Mouse (Mus musculus): Measurements from ENCODE around the gene Fbxo24. TPM values are rescaled to one million over a fixed set of nuclear protein-coding genes. Genes with fewer than 3 reads are reported as not detected.
A peak's percentile ranks its signal among the peaks of the same experiment; 100 is the strongest.

Fbxo24 gene
- polyA plus RNA-seq, 1 experiment from 2014 or later, result 0.25 TPM

DNA sequence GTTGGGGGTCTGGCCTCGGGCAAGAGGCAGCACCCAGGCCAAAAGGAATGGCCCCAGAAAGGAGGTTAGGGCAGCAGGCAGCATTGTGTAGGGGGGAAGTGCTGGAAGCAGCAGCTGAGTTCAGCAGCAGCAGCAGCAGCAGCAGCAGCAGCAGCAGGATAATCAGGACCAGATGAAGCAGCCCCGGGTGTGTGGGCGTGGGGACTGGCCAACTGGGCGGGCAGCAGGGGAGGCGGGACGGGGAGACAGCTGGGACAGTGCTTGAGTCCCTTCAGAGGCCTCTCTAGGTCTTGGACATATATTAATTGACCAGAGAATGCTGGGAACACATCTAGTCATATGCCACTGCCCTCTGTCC, 17.6 kb downstream of the Fbxo24 start:
- H3K4me2 ChIP-seq (replicated peaks), result peak overlapping the region; percentile 38

DNA sequence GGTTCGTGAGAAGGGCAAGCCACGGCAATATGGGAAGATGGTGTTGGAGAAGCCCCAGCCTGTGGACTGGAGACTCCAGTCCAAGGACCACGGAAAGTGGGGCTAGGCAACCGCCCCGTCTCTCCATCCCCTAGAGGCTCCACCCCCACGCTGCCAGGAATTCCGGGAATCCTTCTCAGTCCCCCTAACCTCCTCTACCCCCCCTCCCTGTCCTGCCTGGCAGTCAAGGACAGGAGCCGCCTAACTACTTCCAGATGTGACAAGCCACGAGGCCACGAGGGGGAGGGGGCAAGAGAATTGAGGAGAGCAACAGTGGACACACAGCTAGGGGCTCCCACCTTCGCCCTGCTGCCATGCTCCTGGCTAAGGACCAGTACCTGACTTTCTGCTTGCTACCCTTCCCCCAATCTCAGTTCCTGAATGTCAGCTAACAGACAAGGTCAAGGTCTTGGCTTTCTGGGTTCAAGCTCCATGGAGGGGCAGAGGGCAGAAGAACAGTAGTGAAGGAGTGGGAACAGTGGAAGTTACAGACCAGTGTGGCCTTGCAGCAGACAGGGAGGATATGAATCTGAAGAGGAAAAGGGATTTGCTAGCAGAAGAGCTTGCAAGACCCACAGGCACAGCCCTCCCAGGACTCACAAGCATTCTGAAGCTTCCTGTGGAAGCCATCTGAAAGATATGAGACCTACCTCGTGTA, 18.1 kb downstream of the Fbxo24 start:
- peaks cover 23% of the 10 kb centered on the region for H3K27me3 ChIP-seq
- peaks cover 42% of the 10 kb centered on the region for H3K4me1 ChIP-seq
- no peak for ATAC-seq (ENCODE audit: low FRiP score)
- WGBS, result 12% methylated on average over 12 of the region's 12 CpGs
- H3K27ac ChIP-seq, result peak overlapping the region; percentile 86
- H3K9me3 ChIP-seq (replicated peaks), result no peaks in the 10 kb centered on the region
- H3K36me3 ChIP-seq, result no peaks in the 10 kb centered on the region
- H3K4me3 ChIP-seq, result peak overlapping the region; percentile 18; the same call in 1 of the 2 replicates
- H3K9ac ChIP-seq, result peak overlapping the region; percentile 23; the same call in 1 of the 2 replicates
- H3K4me2 ChIP-seq (replicated peaks), result peak overlapping the region; percentile 38

More for the DNA sequence above, 17.6 kb downstream of the Fbxo24 start:
- ATAC-seq (ENCODE audit: low FRiP score), result peak; percentile 35
- H3K9me3 ChIP-seq (replicated peaks), result no peaks in the 10 kb centered on the region
- peak overlapping the region; percentile 86 for H3K27ac ChIP-seq
- no peaks in the 10 kb centered on the region for H3K36me3 ChIP-seq
- H3K9ac ChIP-seq, result 0 out of 2 replicates have a peak overlapping the region, but pooled peaks have one; percentile 23
- peaks cover 42% of the 10 kb centered on the region for H3K4me1 ChIP-seq
- WGBS, result 17% methylated on average over 6 of the region's 6 CpGs
- H3K4me3 ChIP-seq, result peak overlapping the region; percentile 18; the same call in 1 of the 2 replicates
- H3K27me3 ChIP-seq, result peaks cover 23% of the 10 kb centered on the region

DNA sequence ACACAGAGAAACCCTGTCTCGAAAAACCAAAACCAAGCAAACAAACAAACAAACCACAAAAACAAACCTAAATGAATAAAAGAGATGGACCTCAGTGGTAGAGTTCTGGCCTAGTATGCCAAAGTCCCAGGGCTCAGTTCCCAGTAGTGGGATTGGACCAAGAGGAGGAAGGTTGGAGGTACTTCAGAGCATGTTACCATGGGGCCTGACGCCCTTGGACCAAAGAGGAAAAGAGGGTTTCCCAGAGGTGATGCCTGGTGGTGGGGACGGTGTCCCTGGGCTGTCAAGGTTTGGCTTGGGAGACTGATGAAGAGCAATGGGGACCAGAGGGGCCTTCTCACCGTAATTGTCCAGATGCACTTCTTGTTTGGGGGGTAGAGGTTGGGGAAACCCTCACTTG, 18.7 kb downstream of the Fbxo24 start:
- Histone ChIP-seq H3K4me2 (replicated peaks) (peak overlapping the region; percentile 38), H3K4me1 (peaks cover 42% of the 10 kb centered on the region), H3K27ac (peak overlapping the region; percentile 86; the same call in 1 of the 2 replicates), H3K9ac (peak overlapping the region; percentile 1; the same call in 1 of the 2 replicates), H3K27me3 (peaks cover 23% of the 10 kb centered on the region), H3K9me3 (replicated peaks) (no peaks in the 10 kb centered on the region), H3K4me3 (peak overlapping the region; percentile 18; the same call in 1 of the 2 replicates), H3K36me3 (no peaks in the 10 kb centered on the region)
- ATAC-seq (ENCODE audit: low FRiP score), result no peak
- WGBS, result 60% methylated on average over 4 of the region's 4 CpGs

DNA sequence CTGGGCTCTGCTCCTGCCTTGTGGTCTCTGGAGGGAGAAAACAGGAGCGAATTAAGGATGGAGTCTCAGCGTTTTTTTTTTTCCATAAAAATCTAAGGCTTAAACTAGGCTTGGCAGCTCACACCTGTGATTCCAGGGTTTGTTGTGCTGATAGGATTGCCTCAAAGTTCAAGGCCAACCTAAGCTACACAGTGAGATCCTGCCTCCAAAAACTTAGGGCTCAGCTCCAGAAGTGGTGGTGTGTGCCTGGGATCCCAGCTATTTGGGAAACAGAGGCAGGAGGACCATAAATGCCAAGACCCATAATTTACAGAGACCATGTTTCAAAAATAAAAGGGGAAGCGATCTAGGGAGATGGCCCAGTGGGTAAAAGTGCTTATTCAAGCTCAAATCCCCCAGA, 19.5 kb downstream of the Fbxo24 start:
- no peak overlapping the region for H3K27ac ChIP-seq
- H3K4me3 ChIP-seq, result no peak overlapping the region
- H3K27me3 ChIP-seq, result peaks cover 23% of the 10 kb centered on the region
- H3K9ac ChIP-seq, result no peak overlapping the region
- no peak for ATAC-seq (ENCODE audit: low FRiP score)
- peaks cover 42% of the 10 kb centered on the region for H3K4me1 ChIP-seq
- H3K9me3 ChIP-seq (replicated peaks), result no peaks in the 10 kb centered on the region
- H3K36me3 ChIP-seq, result no peaks in the 10 kb centered on the region
- peak overlapping the region; percentile 41; the same call in 1 of the 2 replicates for H3K4me2 ChIP-seq (replicated peaks)
- WGBS, result 62% methylated on average over 3 of the region's 3 CpGs

DNA sequence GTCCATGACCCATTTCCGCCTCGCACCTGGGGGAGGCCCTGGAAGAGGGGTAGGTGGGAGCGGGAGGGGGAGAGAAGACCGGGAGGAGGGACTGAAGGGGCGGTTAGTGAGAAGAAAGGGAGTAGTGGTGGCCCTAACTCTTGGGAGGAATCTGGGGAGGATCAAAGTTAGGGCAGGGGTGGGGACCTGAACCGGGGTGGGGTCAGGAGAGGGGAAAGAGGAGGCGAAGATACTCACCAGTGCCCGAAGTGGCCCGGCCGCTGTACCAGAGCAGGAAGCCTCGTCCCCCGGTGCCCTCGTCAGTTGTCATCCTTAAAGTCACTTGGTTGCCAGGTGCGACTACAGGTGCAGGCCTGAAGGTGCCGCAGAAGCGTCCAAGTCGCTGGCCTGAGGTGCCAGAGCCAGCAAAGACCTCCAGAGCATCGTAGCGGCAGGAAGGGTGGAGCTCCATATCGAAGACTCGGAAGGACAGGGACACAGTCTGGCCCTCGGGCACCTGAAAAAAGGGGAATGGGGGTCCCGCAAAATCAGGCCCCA, 20.1 kb downstream of the Fbxo24 start:
- H3K27ac ChIP-seq, result no peak overlapping the region
- H3K4me3 ChIP-seq, result peak overlapping the region; percentile 13
- no peaks in the 10 kb centered on the region for H3K9me3 ChIP-seq (replicated peaks)
- no peaks in the 10 kb centered on the region for H3K36me3 ChIP-seq
- WGBS, result 15% methylated on average over 23 of the region's 23 CpGs
- H3K4me1 ChIP-seq, result peaks cover 42% of the 10 kb centered on the region
- peak overlapping the region; percentile 41 for H3K4me2 ChIP-seq (replicated peaks)
- H3K9ac ChIP-seq, result peak overlapping the region; percentile 49
- no peak for ATAC-seq (ENCODE audit: low FRiP score)
- H3K27me3 ChIP-seq, result peaks cover 23% of the 10 kb centered on the region

DNA sequence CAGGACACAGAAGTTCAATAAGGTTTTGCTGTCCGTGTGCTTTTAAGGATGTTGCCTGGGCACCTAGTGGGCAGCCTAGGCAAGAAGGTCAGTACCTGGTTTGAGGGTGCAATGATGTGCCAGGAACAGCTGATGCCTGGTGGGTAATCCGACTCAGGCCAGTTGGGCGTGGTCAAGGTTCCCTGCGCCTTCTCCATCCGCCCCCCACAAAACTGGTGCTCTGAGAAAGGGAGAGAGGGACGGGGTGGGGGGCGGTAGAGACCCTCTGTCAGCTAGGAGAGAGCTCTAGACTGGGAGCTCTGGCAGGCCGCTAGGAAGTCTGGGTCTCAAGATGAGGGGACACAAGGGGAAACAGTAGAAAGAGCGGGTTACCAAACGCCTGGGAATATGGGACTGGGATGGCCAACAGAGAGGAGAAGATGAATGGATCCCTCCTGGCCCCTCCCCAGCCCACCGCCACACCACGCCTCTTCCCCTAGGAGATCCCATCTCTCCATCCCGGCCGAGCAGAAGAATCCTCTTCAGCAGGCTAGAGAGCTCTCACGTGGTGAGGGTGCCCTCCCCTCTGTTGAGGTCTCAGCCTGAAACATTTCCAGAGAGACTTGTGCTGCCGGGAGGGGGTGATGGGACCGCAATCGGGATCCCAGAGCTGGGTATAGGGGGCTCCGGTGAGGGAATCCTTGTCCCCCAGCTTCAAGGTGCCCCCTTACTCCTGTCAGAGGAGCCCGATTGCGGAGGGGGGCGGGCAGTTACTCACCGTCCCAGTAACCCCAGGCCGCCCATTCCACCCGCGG, 20.7 kb downstream of the Fbxo24 start:
- ATAC-seq (ENCODE audit: low FRiP score), result 0 out of 2 replicates have a peak, but pooled peaks have one; percentile 9
- H3K4me1 ChIP-seq, result peaks cover 43% of the 10 kb centered on the region
- peaks cover 23% of the 10 kb centered on the region for H3K27me3 ChIP-seq
- no peaks in the 10 kb centered on the region for H3K9me3 ChIP-seq (replicated peaks)
- H3K9ac ChIP-seq, result peak overlapping the region; percentile 49
- H3K4me2 ChIP-seq (replicated peaks), result peak overlapping the region; percentile 41
- H3K36me3 ChIP-seq, result no peaks in the 10 kb centered on the region
- peak overlapping the region; percentile 13 for H3K4me3 ChIP-seq
- 16% methylated on average over 26 of the region's 26 CpGs for WGBS
- no peak overlapping the region for H3K27ac ChIP-seq

DNA sequence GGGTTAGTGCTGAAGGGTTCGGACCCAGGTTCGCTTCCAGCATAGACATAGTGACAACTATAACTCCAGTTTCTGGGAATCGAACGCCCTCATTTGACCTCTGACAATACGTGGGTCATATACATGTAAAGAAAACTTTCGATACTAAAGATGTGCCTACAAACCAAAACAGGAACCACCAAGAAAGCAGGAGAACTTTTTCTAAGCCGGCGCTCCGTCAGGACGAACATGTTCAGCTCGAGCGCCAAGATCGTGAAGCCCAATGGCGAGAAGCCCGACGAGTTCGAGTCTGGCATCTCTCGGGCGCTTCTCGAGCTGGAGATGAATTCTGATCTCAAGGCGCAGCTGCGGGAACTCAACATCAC, 27.5 kb downstream of the Fbxo24 start:
- Histone ChIP-seq H3K27ac (0 out of 2 replicates have a peak overlapping the region, but pooled peaks have one; percentile 12), H3K4me3 (peak overlapping the region; percentile 70), H3K4me2 (replicated peaks) (peak overlapping the region; percentile 94), H3K9ac (peak overlapping the region; percentile 87), H3K27me3 (no peaks in the 10 kb centered on the region), H3K4me1 (peaks cover 29% of the 10 kb centered on the region), H3K9me3 (replicated peaks) (no peaks in the 10 kb centered on the region), H3K36me3 (peaks cover 8% of the 10 kb centered on the region; the same call in 1 of the 2 replicates)
- no peak for ATAC-seq (ENCODE audit: low FRiP score)
- under 1% methylated on average over 22 of the region's 22 CpGs for WGBS

DNA sequence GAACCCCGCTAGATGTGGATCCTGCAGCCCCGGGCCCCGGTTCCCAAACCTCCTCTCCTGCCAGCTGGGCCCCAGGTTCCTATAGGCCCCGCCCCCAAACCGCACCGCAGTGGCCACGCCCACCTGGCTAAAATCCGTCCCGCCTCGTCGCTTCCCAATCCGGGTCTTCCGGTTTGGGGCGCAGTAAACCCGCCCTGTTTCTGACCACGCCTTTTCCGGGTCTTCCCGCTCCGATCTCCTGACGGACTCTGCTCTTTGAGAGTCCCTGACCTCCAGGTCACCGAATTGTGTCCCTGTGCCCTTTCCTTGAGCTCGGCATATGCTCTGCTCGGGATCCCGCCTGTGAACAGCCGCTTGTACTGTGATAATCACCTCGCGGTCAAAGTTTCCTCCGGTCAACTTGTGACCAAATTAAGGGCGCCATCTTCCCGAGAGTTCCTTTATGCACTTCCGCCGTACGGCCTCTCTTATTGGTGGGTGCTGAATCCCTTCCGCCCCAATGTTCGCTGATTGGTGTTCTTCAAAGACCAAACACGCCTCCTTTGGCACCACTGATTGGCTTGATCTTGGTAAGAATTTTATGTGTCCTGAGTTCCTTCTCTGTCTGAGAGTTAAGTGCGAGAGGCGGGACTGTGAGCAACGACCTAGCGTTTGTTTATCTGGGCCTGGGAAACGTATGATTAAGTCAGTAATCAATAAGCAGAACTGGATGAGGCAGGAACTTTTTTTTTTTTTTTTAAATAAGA, 28.0 kb downstream of the Fbxo24 start, which contains the start of gene Mospd3:
Gene Mospd3 (minus strand): TSS at position 440 of the 746 bp plus-strand sequence.
- peak within 1 kb of the TSS; percentile 83 for H3K27ac ChIP-seq
- H3K4me3 ChIP-seq, result peak within 1 kb of the TSS; percentile 70
- H3K4me1 ChIP-seq, result peaks cover 29% of the 10 kb centered on the region
- under 1% methylated on average over 41 of the region's 41 CpGs for WGBS
- H3K4me2 ChIP-seq (replicated peaks), result peak within 1 kb of the TSS; percentile 94
- H3K27me3 ChIP-seq, result no peaks in the 10 kb centered on the region
- H3K9ac ChIP-seq, result peak within 1 kb of the TSS; percentile 87
- no peaks in the 10 kb centered on the region for H3K9me3 ChIP-seq (replicated peaks)
- ATAC-seq (ENCODE audit: low FRiP score), result peak; percentile 96
- H3K36me3 ChIP-seq, result peaks cover 8% of the 10 kb centered on the region; the same call in 1 of the 2 replicates

DNA sequence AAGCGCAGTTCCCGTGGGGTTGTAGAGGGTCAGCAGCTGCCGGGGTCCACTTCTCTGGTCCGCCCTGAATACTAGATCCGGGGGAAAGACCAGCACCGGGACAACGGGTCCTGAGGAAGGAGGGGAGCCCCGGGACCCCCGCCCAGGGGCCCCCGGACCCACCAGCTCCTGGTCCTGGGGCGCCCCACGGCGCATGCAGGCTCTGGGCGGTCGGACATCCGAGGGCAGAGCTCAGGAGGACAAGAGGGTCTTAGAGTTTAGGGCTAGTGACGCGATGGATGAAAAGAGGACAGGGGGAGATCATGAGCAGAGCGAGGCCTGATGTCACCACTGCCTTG, 28.6 kb downstream of the Fbxo24 start:
- no peaks in the 10 kb centered on the region for H3K27me3 ChIP-seq
- 4% methylated on average over 19 of the region's 19 CpGs for WGBS
- H3K36me3 ChIP-seq, result peaks cover 8% of the 10 kb centered on the region; the same call in 1 of the 2 replicates
- peaks cover 29% of the 10 kb centered on the region for H3K4me1 ChIP-seq
- H3K27ac ChIP-seq, result no peak overlapping the region; the same call in 1 of the 2 replicates
- peak overlapping the region; percentile 94 for H3K4me2 ChIP-seq (replicated peaks)
- H3K9ac ChIP-seq, result peak overlapping the region; percentile 87
- no peak; the same call in 1 of the 2 replicates for ATAC-seq (ENCODE audit: low FRiP score)
- peak overlapping the region; percentile 70 for H3K4me3 ChIP-seq
- H3K9me3 ChIP-seq (replicated peaks), result no peaks in the 10 kb centered on the region

DNA sequence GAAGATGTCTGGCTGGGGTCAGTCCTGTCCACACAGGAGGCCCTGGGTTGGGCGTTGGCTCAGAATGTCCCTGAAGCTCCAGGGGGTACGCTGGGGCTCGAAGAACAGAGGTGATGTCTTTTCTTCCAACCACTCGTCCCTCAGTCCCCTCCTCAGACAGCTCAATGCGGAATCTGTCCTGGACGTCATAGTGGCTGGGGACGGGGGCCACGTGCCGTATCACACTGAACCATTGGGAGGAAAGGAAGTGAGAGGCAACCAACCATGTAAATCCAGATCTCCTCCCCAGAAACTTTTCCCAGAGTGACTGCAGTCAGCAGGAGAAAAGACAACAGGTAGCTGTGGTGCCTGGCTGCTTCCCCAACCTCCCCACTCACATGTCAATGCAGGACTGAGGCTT, 29.2 kb downstream of the Fbxo24 start:
- Histone ChIP-seq H3K4me3 (peak overlapping the region; percentile 70), H3K27me3 (no peaks in the 10 kb centered on the region), H3K9me3 (replicated peaks) (no peaks in the 10 kb centered on the region), H3K9ac (peak overlapping the region; percentile 87), H3K4me2 (replicated peaks) (peak overlapping the region; percentile 94), H3K36me3 (peaks cover 8% of the 10 kb centered on the region; the same call in 1 of the 2 replicates), H3K27ac (no peak overlapping the region; the same call in 1 of the 2 replicates), H3K4me1 (peaks cover 29% of the 10 kb centered on the region)
- 58% methylated on average over 9 of the region's 9 CpGs for WGBS
- no peak for ATAC-seq (ENCODE audit: low FRiP score)

DNA sequence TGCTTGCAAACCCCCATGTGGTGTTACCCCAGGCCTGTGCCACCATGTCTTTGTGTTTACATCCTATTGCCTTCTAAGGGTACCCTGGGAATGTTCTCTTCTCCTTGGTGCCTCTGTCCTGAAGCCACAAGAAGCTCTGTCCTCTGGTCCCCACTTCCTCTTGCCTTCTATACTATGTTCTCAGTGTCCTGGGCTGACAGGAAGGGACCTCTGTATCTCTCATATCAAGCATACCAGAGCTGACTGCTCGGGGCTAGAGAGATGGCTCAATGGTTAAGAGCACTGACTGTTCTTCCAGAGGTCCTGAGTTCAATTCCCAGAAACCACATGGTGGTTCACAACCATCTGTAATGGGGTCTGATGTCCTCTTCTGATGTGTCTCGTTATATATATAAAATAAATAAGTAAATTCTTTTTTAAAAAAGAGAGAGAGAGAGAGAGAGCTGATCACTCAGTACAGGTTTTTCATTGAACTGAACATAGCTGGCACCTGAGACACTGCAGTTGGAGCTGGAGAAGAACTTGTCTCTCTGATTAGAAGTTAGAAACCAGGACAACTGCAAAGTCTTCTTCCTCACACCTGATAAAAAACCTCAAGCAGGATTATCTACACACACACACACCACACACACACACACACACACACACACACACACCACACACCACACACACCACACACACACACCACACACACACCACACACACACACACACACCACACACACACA, 30.5 kb downstream of the Fbxo24 start:
- H3K4me3 ChIP-seq, result no peak overlapping the region
- 80% methylated on average over 2 of the region's 2 CpGs for WGBS
- no peak overlapping the region for H3K27ac ChIP-seq
- no peaks in the 10 kb centered on the region for H3K27me3 ChIP-seq
- H3K4me2 ChIP-seq (replicated peaks), result no peak overlapping the region
- H3K4me1 ChIP-seq, result peaks cover 29% of the 10 kb centered on the region
- ATAC-seq (ENCODE audit: low FRiP score), result no peak
- H3K36me3 ChIP-seq, result peaks cover 8% of the 10 kb centered on the region; the same call in 1 of the 2 replicates
- no peak overlapping the region for H3K9ac ChIP-seq
- H3K9me3 ChIP-seq (replicated peaks), result no peaks in the 10 kb centered on the region
